Mouse (Mus musculus): ENCODE measurements around the gene Trim34b.

DNA sequence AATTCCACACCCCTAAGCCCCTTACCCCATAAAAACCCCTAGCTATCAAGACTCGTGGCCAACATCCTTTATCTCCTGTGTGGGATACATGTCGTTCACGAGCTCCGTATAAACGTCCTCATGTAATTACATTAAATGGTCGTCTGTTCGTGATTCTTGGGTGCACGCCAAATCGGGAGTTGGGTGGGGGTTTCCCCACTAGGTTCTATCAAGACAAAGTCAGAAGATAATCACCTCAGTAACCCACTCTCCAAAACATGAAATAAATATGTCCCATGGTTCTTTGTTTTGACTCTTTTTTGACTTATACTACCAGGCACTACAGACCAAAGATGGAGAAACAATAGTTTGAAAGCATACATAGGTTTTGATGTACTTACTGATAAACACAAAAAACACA is 7.2 kb upstream of the Trim34b start:
- TF ChIP-seq POLR2A (IDR thresholded peaks at IDR 0.05; ENCODE audit: borderline replicate concordance, insufficient read depth, low read length) (no peak), CTCF (IDR thresholded peaks at IDR 0.05; ENCODE audit: borderline replicate concordance, insufficient read depth, low read depth, low read length) (no peak)
